In the genomic region with DNA sequence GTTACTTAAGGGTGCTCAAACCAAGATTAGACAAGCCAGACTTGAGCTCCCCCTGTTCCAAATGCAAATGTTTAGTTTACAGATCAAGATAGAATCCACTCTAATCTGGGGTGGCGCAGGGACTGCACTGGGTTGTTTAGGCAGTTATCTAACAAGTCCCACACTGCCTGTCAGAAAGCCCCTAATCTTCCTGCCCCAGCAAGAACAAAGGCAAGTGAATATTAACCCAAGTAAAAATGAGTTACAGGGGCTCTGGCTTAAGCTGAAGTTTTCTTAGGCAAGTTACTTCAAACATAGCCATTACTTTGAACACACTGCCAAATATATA, we compare ENCODE assay signal across 11 mouse cellular contexts. TPM values are rescaled to one million over a fixed set of nuclear protein-coding genes. Genes with fewer than 3 reads are reported as not detected.
A peak's percentile ranks its signal among the peaks of the same experiment; 100 is the strongest.
DNase-seq lines count a peak whose midpoint lies in the region; ATAC-seq and TF ChIP-seq lines count a peak whose summit lies in the region.
"Had no signal": no experiment of that assay in that cellular context is flagged by ENCODE, and none has a peak within 500 bp of the region (broad histone marks: within the 10 kb centered on the region; RNA-seq: fewer than 3 reads in every experiment).

No protein-coding gene starts in this region.

- no peaks in the 10 kb centered on the region for H3K27me3 ChIP-seq in heart, embryonic 12.5 days (replicated peaks)
- H3K27me3 ChIP-seq in MEL (ENCODE audit: control insufficient read depth in 1 of 2, insufficient read depth in 2 of 2, low read length in 2 of 2), result no peaks in the 10 kb centered on the region
- no peaks in the 10 kb centered on the region for H3K27me3 ChIP-seq in embryonic facial prominence, embryonic 13.5 days
- H3K27me3 ChIP-seq in liver, embryonic 12.5 days (replicated peaks), result no peaks in the 10 kb centered on the region

- no peaks in the 10 kb centered on the region for H3K36me3 ChIP-seq in heart, embryonic 12.5 days
- H3K36me3 ChIP-seq in MEL (ENCODE audit: control insufficient read depth in 1 of 2, insufficient read depth in 2 of 2, low read length in 2 of 2), result peaks cover 0 to 21% of the 10 kb centered on the region in 2 experiments; a peak in 2 of 4 replicates
- no peaks in the 10 kb centered on the region for H3K36me3 ChIP-seq in embryonic facial prominence, embryonic 13.5 days
- no peaks in the 10 kb centered on the region for H3K36me3 ChIP-seq in liver, embryonic 12.5 days

- peaks cover 7% of the 10 kb centered on the region for H3K4me1 ChIP-seq in heart, embryonic 12.5 days (replicated peaks)
- peaks cover 7 to 15% of the 10 kb centered on the region in 2 experiments; a peak in 3 of 4 replicates for H3K4me1 ChIP-seq in MEL (ENCODE audit: control insufficient read depth in 1 of 2, insufficient read depth in 2 of 2, low read length in 2 of 2)
- H3K4me1 ChIP-seq in embryonic facial prominence, embryonic 13.5 days, result peaks cover 40% of the 10 kb centered on the region
- peaks cover 35% of the 10 kb centered on the region for H3K4me1 ChIP-seq in liver, embryonic 12.5 days

- peak; percentile 90 for TF ChIP-seq EP300 in MEL (IDR thresholded peaks at IDR 0.05; ENCODE audit: low read depth in 1 of 2, low read length in 2 of 2)

- DNase-seq in heart, postnatal 4 days, result no peak
- DNase-seq in MEL (ENCODE audit: low read depth, low spot score), result peak; percentile 80
- no peak for DNase-seq in left cerebral cortex, adult 11 months (ENCODE audit: low spot score)
- no peak for DNase-seq in neural tube, embryonic 10.5 days (ENCODE audit: extremely low spot score, low spot score)
- DNase-seq in adrenal gland, postnatal 25 days, result no peak
- DNase-seq: B cell, adult 2 months; kidney, postnatal 10 days; right cerebral cortex, postnatal 14 days had no signal

- no peak overlapping the region for H3K4me2 ChIP-seq in heart, embryonic 12.5 days
- H3K4me2 ChIP-seq in embryonic facial prominence, embryonic 13.5 days, result 0 out of 2 replicates have a peak overlapping the region, but pooled peaks have one; percentile 22
- H3K4me2 ChIP-seq in liver, embryonic 12.5 days, result peak overlapping the region; percentile 49

- TF ChIP-seq POLR2A in MEL (IDR thresholded peaks at IDR 0.05; ENCODE audit: control insufficient read depth in 1 of 2, insufficient read depth in 1 of 2, low read depth in 1 of 2, low read length in 2 of 2, poor library complexity in 1 of 2), result no peak

- 12% methylated on average over 1 of the region's 1 CpGs for WGBS in heart, embryonic 12.5 days
- WGBS in embryonic facial prominence, embryonic 13.5 days, result 11% methylated on average over 1 of the region's 1 CpGs
- WGBS in liver, embryonic 12.5 days (ENCODE audit: insufficient replicate concordance), result 18% methylated on average over 1 of the region's 1 CpGs

- no peak for TF ChIP-seq CTCF in MEL (IDR thresholded peaks at IDR 0.05 in 2 of 3, conservative IDR thresholded peaks at IDR 0.05 in 1 of 3; ENCODE audit: control insufficient read depth in 1 of 3, insufficient read depth in 1 of 3, low read depth in 2 of 3, low read length in 3 of 3, poor library complexity in 1 of 3, severe bottlenecking in 1 of 3)

- no peak for TF ChIP-seq RAD21 in MEL (IDR thresholded peaks at IDR 0.05; ENCODE audit: low read depth, low read length)

- H3K27ac ChIP-seq in heart, embryonic 12.5 days (ENCODE audit: poor library complexity, severe bottlenecking), result peak overlapping the region; percentile 43
- H3K27ac ChIP-seq in MEL (ENCODE audit: control insufficient read depth, low read depth, low read length), result no peak overlapping the region
- peak overlapping the region; percentile 93 for H3K27ac ChIP-seq in embryonic facial prominence, embryonic 13.5 days
- peak overlapping the region; percentile 74 for H3K27ac ChIP-seq in liver, embryonic 12.5 days

- ATAC-seq in heart, embryonic 12.5 days (ENCODE audit: insufficient number of reproducible peaks, low FRiP score), result peak; percentile 57; the same call in 1 of the 2 replicates
- peak; percentile 77 for ATAC-seq in embryonic facial prominence, embryonic 13.5 days (ENCODE audit: insufficient number of reproducible peaks, insufficient read depth, low FRiP score, low TSS enrichment, low read depth)
- peak; percentile 99 for ATAC-seq in liver, embryonic 12.5 days

- H3K9me3 ChIP-seq in heart, embryonic 12.5 days (replicated peaks), result no peaks in the 10 kb centered on the region
- H3K9me3 ChIP-seq in MEL (replicated peaks; ENCODE audit: insufficient read depth, low read length), result no peaks in the 10 kb centered on the region
- H3K9me3 ChIP-seq in embryonic facial prominence, embryonic 13.5 days, result no peaks in the 10 kb centered on the region
- H3K9me3 ChIP-seq in liver, embryonic 12.5 days (replicated peaks), result no peaks in the 10 kb centered on the region

- H3K4me3 ChIP-seq in heart, embryonic 12.5 days, result no peak overlapping the region
- H3K4me3 ChIP-seq in MEL (ENCODE audit: control insufficient read depth in 1 of 2, insufficient read depth in 1 of 2, low read depth in 2 of 2, low read length in 2 of 2), result peak overlapping the region in 1 of 2 experiments; percentile 26; a peak in 1 of 4 replicates
- H3K4me3 ChIP-seq in embryonic facial prominence, embryonic 13.5 days, result no peak overlapping the region
- no peak overlapping the region for H3K4me3 ChIP-seq in liver, embryonic 12.5 days

- H3K79me2 ChIP-seq in MEL (ENCODE audit: control insufficient read depth, insufficient read depth, low read length, poor library complexity), result no peaks in the 10 kb centered on the region

- H3K9ac ChIP-seq in heart, embryonic 12.5 days, result no peak overlapping the region
- H3K9ac ChIP-seq in MEL (ENCODE audit: control insufficient read depth, low read depth, low read length, poor library complexity, severe bottlenecking), result no peak overlapping the region
- H3K9ac ChIP-seq in embryonic facial prominence, embryonic 13.5 days, result no peak overlapping the region
- no peak overlapping the region for H3K9ac ChIP-seq in liver, embryonic 12.5 days

TF ChIP-seq in MEL, 35 proteins besides CTCF, POLR2A, EP300 and RAD21 (continues in another document):
- TF ChIP-seq CHD2 (IDR thresholded peaks at IDR 0.05; ENCODE audit: low read length), result no peak
- TF ChIP-seq JUND (IDR thresholded peaks at IDR 0.05; ENCODE audit: low read depth, low read length), result no peak
- TF ChIP-seq ZMIZ1 (IDR thresholded peaks at IDR 0.05; ENCODE audit: low read depth, low read length), result no peak
- TF ChIP-seq USF1 (IDR thresholded peaks at IDR 0.05; ENCODE audit: low read depth, low read length), result no peak
- 0 out of 2 replicates have a peak, but pooled peaks have one; percentile 33 for TF ChIP-seq MAZ (IDR thresholded peaks at IDR 0.05; ENCODE audit: low read depth, low read length)
- no peak for TF ChIP-seq CHD1 (IDR thresholded peaks at IDR 0.05; ENCODE audit: low read depth, low read length)
- no peak for TF ChIP-seq MAX (IDR thresholded peaks at IDR 0.05; ENCODE audit: low read length)
- peak; percentile 58; the same call in 1 of the 2 replicates for TF ChIP-seq MAFK (IDR thresholded peaks at IDR 0.05; ENCODE audit: borderline replicate concordance, low read depth, low read length)
- TF ChIP-seq HCFC1 (IDR thresholded peaks at IDR 0.05; ENCODE audit: low read depth, low read length), result no peak
- TF ChIP-seq SIN3A (IDR thresholded peaks at IDR 0.05; ENCODE audit: low read length), result peak; percentile 19; the same call in 1 of the 2 replicates
- TF ChIP-seq RCOR1 (IDR thresholded peaks at IDR 0.05; ENCODE audit: low read depth, low read length), result peak; percentile 88
- TF ChIP-seq UBTF (IDR thresholded peaks at IDR 0.05; ENCODE audit: borderline replicate concordance, insufficient read depth, low read depth, low read length), result no peak
- TF ChIP-seq USF2 (IDR thresholded peaks at IDR 0.05; ENCODE audit: borderline replicate concordance in 1 of 2, insufficient read depth in 1 of 2, low read depth in 1 of 2, low read length in 2 of 2), result no peak
- no peak for TF ChIP-seq ELF1 (IDR thresholded peaks at IDR 0.05; ENCODE audit: low read depth, low read length)
- no peak for TF ChIP-seq ZKSCAN1 (IDR thresholded peaks at IDR 0.05; ENCODE audit: low read depth, low read length)
- no peak for TF ChIP-seq POLR2AphosphoS5 (IDR thresholded peaks at IDR 0.05; ENCODE audit: borderline replicate concordance, low read depth, low read length)
- TF ChIP-seq NRF1 (IDR thresholded peaks at IDR 0.05; ENCODE audit: insufficient read depth, low read depth, low read length, poor library complexity, severe bottlenecking), result no peak
- TF ChIP-seq KAT2A (conservative IDR thresholded peaks at IDR 0.05; ENCODE audit: low read depth, low read length), result no peak; the same call in 1 of the 2 replicates
- TF ChIP-seq MYC (IDR thresholded peaks at IDR 0.05; ENCODE audit: low read depth, low read length), result no peak
- no peak for TF ChIP-seq E2F4 (IDR thresholded peaks at IDR 0.05; ENCODE audit: borderline replicate concordance, low read depth, low read length)
- TF ChIP-seq GABPA (IDR thresholded peaks at IDR 0.05; ENCODE audit: low read depth, low read length), result no peak
- TF ChIP-seq ZC3H11A (IDR thresholded peaks at IDR 0.05; ENCODE audit: low read depth, low read length), result no peak
- no peak for TF ChIP-seq SMC3 (IDR thresholded peaks at IDR 0.05; ENCODE audit: low read depth, low read length)
- no peak for TF ChIP-seq MYB (IDR thresholded peaks at IDR 0.05; ENCODE audit: low read depth, low read length)
- TF ChIP-seq TAL1 (IDR thresholded peaks at IDR 0.05; ENCODE audit: low read length), result peak; percentile 65
- TF ChIP-seq NELFE (IDR thresholded peaks at IDR 0.05; ENCODE audit: low read depth, low read length), result no peak
- no peak for TF ChIP-seq POLR2AphosphoS2 (IDR thresholded peaks at IDR 0.05; ENCODE audit: low read length)
- no peak for TF ChIP-seq TBP (IDR thresholded peaks at IDR 0.05; ENCODE audit: low read depth, low read length)
- 0 out of 2 replicates have a peak, but pooled peaks have one; percentile 12 for TF ChIP-seq BHLHE40 (IDR thresholded peaks at IDR 0.05; ENCODE audit: borderline replicate concordance, low read depth, low read length)
- TF ChIP-seq TCF12 (IDR thresholded peaks at IDR 0.05; ENCODE audit: low read depth, low read length), result peak; percentile 96
- TF ChIP-seq ZNF384 (IDR thresholded peaks at IDR 0.05; ENCODE audit: low read depth, low read length), result no peak

RNA-seq across cellular contexts. Expression of gene Wdr75, which starts 33.5 kb away (rescaled TPM):
- polyA plus RNA-seq in heart, embryonic 12.5 days (2016; fragmentation: Nextera tagmentation; extraction: Ambion mirVana), result 37.4 and 42.9 TPM in 2 replicates
- 10 to 100 TPM; 32.3 TPM for total RNA-seq in heart, postnatal 4 days (2021)
- total RNA-seq in MEL (2012; rRNA removed), result 171 and 195 TPM in 2 replicates
- polyA plus RNA-seq in MEL (2012; ENCODE audit: insufficient read depth in 1 of 2, insufficient read length in 2 of 2, low read depth in 1 of 2, low replicate concordance in 2 of 2, missing spikeins in 1 of 2), result 100 to 1,000 TPM; 193 to 279 TPM
- 73.6 and 84.8 TPM in 2 replicates for polyA plus RNA-seq in embryonic facial prominence, embryonic 13.5 days (2015; fragmentation: Nextera tagmentation; extraction: Ambion mirVana)
- 62.8 and 66.6 TPM in 2 replicates for polyA plus RNA-seq in liver, embryonic 12.5 days (2016; fragmentation: Nextera tagmentation; extraction: Ambion mirVana)
- total RNA-seq in adrenal gland, postnatal 25 days (2021), result 43.4 and 46.6 TPM in 2 replicates
